Mouse (Mus musculus) ZHBTc4 (cell line): ENCODE measurements around the gene Akna.

ENCODE experiments used
- DNase-seq: peaks from one replicate; pipeline ENCODE4 v3.0.0-alpha.2; 2011; ENCODE audit warnings: low read depth, low spot score

Gene Akna

DNA sequence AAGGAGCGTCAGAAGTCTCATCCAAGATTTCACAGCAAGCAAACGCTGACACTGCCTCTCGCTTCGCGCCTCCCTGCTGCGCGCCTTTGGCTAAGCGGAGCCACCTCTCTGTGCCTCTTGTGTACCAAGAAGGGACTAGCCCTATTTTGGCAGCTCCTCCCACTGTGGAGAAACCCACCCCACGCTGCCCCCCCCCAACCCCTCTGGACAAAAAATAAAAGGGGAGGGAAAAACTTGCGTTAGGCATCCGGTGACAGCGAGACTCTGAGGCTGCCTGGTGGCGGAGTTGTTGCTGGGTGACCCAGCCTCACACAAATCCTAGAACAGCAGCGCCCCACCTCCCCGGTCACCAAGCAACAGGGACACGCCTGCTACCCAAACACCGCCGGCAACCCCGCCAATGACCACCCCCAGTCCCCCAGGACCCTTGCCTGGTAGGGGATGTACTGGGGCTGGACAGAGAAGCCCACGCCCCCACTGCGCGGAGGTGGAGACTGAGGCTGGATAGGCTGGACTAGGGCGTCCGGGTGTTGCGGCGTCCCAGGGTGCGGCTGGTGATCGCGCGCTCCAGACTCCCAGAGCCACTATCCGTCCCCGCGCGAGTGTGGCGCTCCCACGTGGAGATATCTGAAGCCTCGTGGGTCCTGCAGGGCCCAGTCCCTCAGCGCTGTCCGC, 6.9 kb upstream of the Akna start:
- peak; percentile 91 for DNase-seq

DNA sequence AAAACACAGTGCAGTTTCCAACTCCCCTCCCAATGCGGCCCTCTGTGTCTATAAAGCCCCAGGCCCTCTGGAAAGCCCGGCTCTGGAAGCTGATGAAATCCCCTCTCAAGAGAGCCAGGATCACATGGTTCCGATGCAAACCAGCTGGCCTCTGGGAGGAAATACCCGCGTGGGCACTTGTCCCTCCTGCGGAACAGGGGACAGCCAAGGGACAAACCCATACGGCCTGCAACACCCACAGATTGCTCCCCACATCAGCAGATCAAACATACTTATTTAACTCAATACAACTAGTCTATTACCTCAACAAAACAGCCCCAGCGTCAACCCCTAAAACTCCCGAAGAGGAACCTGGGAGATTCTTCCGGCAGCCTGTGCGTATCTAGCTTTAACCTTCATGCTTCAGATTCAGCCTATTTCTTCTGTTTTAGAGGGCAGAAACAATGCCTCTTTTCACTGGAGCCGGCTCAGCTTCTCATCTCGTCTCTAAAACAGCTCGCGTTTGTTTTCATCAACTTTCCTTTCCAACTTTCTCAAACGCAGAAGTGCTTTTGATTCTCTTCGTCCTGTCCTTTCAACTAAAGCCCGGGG, 6.3 kb upstream of the Akna start:
- no peak for DNase-seq

- peak; percentile 56 for DNase-seq
Observed at GRCm38 (mm10) chr4:63408649-63409048, 5.5 kb upstream of the Akna start.

DNA sequence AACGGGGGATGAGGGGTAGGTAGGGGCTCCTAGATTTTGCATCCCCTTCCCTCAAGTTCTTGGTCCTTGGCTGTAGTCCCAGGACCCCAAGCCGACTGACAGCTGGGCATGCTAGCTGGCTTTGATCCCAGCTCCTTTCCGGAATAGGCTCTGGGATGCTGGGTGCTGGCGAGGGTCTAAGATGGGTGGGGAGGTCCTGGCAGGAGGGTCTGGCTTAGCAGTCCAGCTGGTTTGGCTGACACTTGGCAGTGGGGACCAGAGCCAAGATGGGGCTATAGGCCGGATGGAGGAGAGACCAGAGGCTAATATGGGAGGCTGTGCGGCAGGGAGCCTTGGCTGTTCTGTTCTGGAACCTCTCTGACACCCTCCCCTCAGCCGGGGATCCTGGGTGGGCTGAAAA, 5.1 kb upstream of the Akna start:
- no peak for DNase-seq

DNA sequence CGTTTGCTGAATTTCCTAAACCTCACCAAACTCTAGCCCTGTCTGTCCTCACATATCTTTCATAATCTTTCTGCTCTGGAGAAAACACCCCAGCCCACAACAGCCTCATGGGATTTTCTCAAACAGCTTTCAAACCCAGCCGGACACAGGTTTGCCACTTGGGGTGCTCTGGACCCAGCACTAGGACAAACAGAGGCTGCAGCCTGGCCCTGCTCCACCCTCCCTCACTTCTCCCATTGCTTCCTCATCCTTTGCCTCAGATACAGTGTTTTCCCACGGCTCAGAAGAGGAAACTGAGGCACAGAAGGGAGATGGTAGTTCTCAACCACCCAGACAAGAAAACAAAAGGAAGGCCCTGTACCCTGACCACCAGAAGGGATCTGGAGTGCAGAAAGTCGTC, 2.5 kb upstream of the Akna start:
- no peak for DNase-seq

- no peak for DNase-seq
Observed at GRCm38 (mm10) chr4:63405051-63405450, 1.9 kb upstream of the Akna start.

GRCm38 (mm10) chr4:63404205-63404604, 1.1 kb upstream of the Akna start:
- no peak for DNase-seq

DNA sequence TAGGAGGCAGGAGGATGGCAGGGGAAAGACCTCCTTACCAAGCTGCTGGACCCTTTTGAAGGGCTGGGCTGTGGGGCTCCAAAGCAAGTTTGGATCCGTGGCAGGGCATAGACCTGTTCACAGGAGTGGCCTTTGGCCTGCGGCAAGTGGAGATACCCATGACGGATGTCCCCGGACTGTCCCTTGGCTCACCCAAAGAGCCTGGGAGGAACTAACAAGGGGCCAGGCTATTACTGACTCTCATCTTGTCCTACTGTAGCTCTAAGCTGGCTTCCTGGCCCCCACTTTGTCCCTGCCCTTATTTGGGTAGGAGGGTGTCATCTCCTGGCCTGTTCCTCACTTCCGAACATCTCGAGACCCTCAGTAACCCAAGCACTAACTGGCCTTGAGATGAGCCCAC, 596 bp downstream of the Akna start:
- no peak for DNase-seq

- DNase-seq, result no peak
Observed at GRCm38 (mm10) chr4:63402056-63402455, 1.1 kb downstream of the Akna start.

DNA sequence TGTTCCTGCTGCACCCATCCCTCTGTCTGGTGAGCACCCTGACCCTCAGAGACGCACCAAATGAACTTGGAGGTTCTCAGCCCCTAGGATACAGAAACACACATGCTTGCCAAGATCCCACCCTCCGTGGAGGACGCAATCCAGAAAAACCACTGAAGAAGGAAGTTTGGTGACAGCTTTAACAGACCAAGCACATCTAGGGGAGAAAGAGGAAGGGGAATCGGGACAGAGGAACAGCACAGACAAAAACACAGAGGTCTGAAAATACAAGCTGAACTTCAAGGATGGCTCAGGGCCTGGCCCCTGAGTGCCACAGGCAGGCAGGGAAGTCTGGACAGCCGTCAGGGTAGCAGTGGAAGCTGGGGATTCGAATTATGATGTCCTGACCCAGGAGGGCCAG, 1.5 kb downstream of the Akna start:
- DNase-seq, result no peak

- no peak for DNase-seq
Observed at GRCm38 (mm10) chr4:63400541-63401306, 2.4 kb downstream of the Akna start.

DNA sequence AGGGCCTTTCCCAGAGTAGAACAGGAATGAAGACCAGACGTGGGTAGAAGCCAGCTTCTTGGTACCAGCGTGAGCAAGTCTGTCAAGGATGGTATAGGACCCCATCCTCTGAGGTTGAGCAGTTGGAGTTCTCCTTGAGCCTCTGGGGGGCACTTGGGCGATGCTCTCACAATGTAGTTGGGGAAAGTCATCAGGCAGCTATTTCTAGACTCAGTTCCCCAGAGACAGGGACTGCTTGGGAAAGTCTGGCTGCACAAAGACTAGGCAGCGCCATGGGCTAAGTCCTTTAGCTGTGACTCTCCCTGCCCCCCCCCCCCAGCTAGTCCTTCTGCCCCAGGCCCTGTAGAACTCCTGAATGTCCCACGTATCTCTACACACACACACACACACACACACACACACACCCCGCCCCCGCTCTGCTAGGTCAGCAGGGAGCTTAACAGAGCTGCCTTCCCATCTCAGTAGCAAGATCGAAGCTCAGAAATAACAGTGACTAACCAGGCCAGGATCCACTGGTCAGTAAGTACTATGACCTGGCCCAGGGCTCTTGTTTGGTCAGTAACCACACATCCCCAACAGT, 3.4 kb downstream of the Akna start:
- no peak for DNase-seq

- no peak for DNase-seq
Observed at GRCm38 (mm10) chr4:63398854-63399609, 4.1 kb downstream of the Akna start.

DNA sequence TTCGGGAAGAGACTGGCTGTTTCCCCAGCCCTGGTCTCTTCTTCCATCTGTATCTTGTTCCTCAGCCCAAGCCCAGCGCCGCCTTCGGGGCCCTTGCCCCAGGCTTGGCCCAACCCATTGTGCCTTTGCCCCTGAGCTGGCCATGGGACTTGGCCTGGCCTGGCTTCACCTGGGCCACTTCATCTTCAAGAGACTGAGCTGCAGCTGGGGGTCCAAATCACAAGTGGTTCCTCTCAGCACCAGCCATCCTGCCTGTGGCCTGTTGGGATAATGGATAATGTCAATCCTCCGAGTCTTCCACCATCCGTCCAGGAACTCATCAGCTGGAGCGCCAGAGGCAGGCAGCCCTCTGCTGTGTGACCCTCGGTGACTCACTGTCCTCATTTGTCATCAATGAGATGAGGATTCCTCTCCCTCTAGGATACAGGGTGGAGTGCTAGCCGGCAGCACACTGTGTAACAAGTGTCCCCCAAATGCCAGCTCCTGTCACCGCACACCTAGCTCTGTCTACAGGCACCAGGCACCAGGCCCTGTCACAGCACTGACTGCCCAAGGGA, 5.1 kb downstream of the Akna start:
- no peak for DNase-seq

DNA sequence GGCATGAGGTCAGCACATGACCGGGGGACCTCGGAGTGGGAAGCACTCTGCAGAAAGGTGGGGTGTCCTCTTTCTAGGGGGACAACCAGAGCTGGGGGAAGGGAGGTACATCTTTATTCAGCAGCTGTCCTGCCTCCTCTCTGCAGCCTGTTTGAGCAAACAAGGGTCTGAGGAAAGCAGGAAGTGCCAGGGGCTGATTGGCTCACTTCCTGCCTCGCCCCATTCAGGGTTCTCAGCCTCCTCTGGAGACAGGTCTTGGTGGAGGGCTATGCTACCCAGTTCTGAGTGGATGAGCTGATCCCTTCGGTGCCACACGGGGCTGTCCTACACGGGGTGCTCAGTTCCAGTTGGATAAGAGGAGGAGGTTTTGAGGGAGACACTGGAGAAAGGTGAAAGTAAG, 11.8 kb downstream of the Akna start:
- DNase-seq, result no peak

GRCm38 (mm10) chr4:63389887-63390528, 13.1 kb downstream of the Akna start:
- DNase-seq, result no peak

DNA sequence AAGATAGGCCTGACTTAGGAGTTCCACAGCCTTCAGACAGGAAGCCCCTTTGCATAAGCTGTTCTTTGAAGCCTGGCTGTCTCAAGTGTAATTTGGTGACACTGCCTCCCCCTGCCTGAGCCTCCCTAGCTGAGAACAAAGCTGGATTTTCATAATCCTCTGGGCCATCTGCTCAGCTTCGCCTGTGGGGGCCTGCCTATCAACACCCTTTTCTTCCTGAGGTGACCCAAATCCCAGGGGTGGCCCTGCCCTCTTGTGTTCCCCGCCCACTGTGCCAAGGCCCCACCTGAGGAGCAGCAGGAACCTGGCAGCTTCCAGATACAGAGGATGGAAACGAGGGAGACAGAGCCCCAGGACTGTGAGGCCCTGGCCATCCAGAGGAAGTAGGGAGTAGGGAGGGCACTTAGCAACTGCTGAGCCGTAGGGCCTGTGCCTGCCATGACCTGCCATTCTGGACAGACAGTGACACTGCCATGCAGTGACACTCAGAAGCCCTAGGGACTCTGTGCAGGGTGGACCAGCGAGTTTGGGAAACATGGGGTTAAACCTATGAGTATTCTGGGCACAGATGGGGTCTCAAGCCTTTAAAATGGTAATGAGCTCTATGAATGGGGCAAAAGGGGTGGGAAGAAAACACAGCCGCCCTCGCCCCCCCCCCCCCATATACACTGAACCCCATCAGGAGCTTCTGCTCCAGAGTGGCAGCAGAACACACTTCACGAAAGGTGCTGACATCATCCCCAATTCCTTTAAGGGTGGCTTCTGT, 13.8 kb downstream of the Akna start:
- DNase-seq, result no peak

GRCm38 (mm10) chr4:63388029-63388428, 15.1 kb downstream of the Akna start:
- DNase-seq, result no peak

GRCm38 (mm10) chr4:63385784-63386183, 17.4 kb downstream of the Akna start:
- DNase-seq, result peak; percentile 11

DNA sequence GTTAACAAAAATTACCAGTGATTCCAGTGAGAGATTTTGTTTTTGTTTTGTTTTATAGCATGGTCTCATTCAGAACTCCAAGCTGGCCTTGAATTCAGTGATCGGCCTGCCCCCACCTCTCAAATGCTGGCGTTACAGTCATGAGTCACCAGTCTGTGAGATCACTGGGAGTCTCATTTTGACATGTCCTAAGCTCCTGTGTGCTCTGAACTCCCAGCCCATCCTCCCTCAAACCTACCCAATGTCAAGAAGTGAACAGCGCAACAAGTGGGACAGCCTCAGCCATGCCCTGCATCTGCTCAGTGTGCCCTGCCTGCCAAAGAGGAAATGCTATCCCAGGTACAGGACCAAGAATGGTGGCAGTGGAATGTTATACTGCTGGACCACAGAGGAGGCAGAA, 17.9 kb downstream of the Akna start:
- DNase-seq, result no peak
